Mouse (Mus musculus) lung, adult 2 months (tissue): ENCODE results near the gene Igfbp1. TPM values are rescaled to one million over a fixed set of nuclear protein-coding genes. Genes with fewer than 3 reads are reported as not detected.

Experiments
- DNase-seq: peaks from one replicate; pipeline ENCODE4 v3.0.0; 2022
- H3K4me1 ChIP-seq: fragments of 200-500 bp; 2 replicates; pipeline ENCODE4 v1.6.1; 2011; ENCODE audit warnings: low read length; ENCODE audit not compliant: control insufficient read depth, insufficient read depth
- H3K4me3 ChIP-seq: fragments of 200-500 bp; replicated peaks from 2 replicates; pipeline ENCODE3; 2011; ENCODE audit warnings: low read depth, mild to moderate bottlenecking, control low read depth, low read length; ENCODE audit errors: extremely low read depth
- CTCF ChIP-seq: fragments of 200-500 bp; IDR thresholded peaks from 2 replicates; pipeline ENCODE4 v1.5.1; 2011; ENCODE audit warnings: mild to moderate bottlenecking, low read length, control low read depth; ENCODE audit not compliant: insufficient read depth
- POLR2A ChIP-seq: fragments of 200-500 bp; IDR thresholded peaks from 2 replicates; pipeline ENCODE4 v1.6.1; 2011; ENCODE audit warnings: low read depth, mild to moderate bottlenecking, control low read depth, low read length, borderline replicate concordance; ENCODE audit errors: extremely low read depth
- WGBS: fragments of 180-500 bp; shearing (Covaris S2); methylation state at CpG from one replicate; pipeline ENCODE4 v1.1.7; 2018; 5-methylcytosine and 5-hydroxymethylcytosine counted together
- polyA plus RNA-seq: library from polyadenylated mRNA; depleted of rRNA; stranded (reverse); fragments of >200 nt; gene quantifications from 2 replicates; pipeline ENCODE4 v1.2.3, GENCODE M21; 2012

Igfbp1 gene
- polyA plus RNA-seq, 1 experiment, result 0.07 TPM

- 66% methylated on average over 2 of the region's 2 CpGs for WGBS
- no peaks in the 10 kb centered on the region; the same call in 1 of the 2 replicates for H3K4me1 ChIP-seq
Observed at GRCm38 (mm10) chr11:7226200-7226599, 28.6 kb downstream of the Igfbp1 start.

GRCm38 (mm10) chr11:7226810-7227550 is 29.4 kb downstream of the Igfbp1 start:
- DNase-seq, result no peak
- 65% methylated on average over 7 of the region's 7 CpGs for WGBS
- Histone ChIP-seq H3K4me3 (no peak overlapping the region), H3K4me1 (no peaks in the 10 kb centered on the region; the same call in 1 of the 2 replicates)
- TF ChIP-seq POLR2A (no peak), CTCF (no peak)

More at GRCm38 (mm10) chr11:7226200-7226599, 28.6 kb downstream of the Igfbp1 start:
- TF ChIP-seq CTCF, result no peak
- TF ChIP-seq POLR2A, result no peak
- no peak for DNase-seq
- H3K4me3 ChIP-seq, result no peak overlapping the region

GRCm38 (mm10) chr11:7228107-7228506 is 30.5 kb downstream of the Igfbp1 start:
- WGBS, result 67% methylated on average over 4 of the region's 4 CpGs
- no peak for DNase-seq
- Histone ChIP-seq H3K4me3 (no peak overlapping the region), H3K4me1 (no peaks in the 10 kb centered on the region; the same call in 1 of the 2 replicates)
- TF ChIP-seq CTCF, result no peak
- TF ChIP-seq POLR2A, result no peak

GRCm38 (mm10) chr11:7230000-7230399 is 32.4 kb downstream of the Igfbp1 start:
- TF ChIP-seq POLR2A (no peak), CTCF (no peak)
- DNase-seq, result no peak
- no peaks in the 10 kb centered on the region; the same call in 1 of the 2 replicates for H3K4me1 ChIP-seq
- H3K4me3 ChIP-seq, result no peak overlapping the region
- WGBS, result 63% methylated on average over 4 of the region's 4 CpGs

GRCm38 (mm10) chr11:7231958-7232357 is 34.4 kb downstream of the Igfbp1 start:
- Histone ChIP-seq H3K4me3 (no peak overlapping the region), H3K4me1 (no peaks in the 10 kb centered on the region; the same call in 1 of the 2 replicates)
- TF ChIP-seq POLR2A (no peak), CTCF (no peak)
- no peak for DNase-seq
- 93% methylated on average over 4 of the region's 4 CpGs for WGBS

GRCm38 (mm10) chr11:7233333-7233732 is 35.8 kb downstream of the Igfbp1 start:
- no peak for DNase-seq

GRCm38 (mm10) chr11:7234436-7234835 is 36.9 kb downstream of the Igfbp1 start:
- no peak overlapping the region for H3K4me3 ChIP-seq
- TF ChIP-seq CTCF (no peak), POLR2A (no peak)
- no peak for DNase-seq
- 86% methylated on average over 1 of the region's 1 CpGs for WGBS
- no peaks in the 10 kb centered on the region for H3K4me1 ChIP-seq

More at GRCm38 (mm10) chr11:7233333-7233732, 35.8 kb downstream of the Igfbp1 start:
- no peak for TF ChIP-seq CTCF
- no peak for TF ChIP-seq POLR2A
- H3K4me1 ChIP-seq, result no peaks in the 10 kb centered on the region
- H3K4me3 ChIP-seq, result no peak overlapping the region
- 69% methylated on average over 2 of the region's 2 CpGs for WGBS

GRCm38 (mm10) chr11:7234981-7235609 is 37.5 kb downstream of the Igfbp1 start:
- no peak for DNase-seq
- Histone ChIP-seq H3K4me3 (no peak overlapping the region), H3K4me1 (no peaks in the 10 kb centered on the region)
- TF ChIP-seq POLR2A (no peak), CTCF (no peak)
- WGBS, result 54% methylated on average over 3 of the region's 3 CpGs

GRCm38 (mm10) chr11:7236751-7237150 is 39.2 kb downstream of the Igfbp1 start:
- 78% methylated on average over 2 of the region's 2 CpGs for WGBS
- Histone ChIP-seq H3K4me1 (no peaks in the 10 kb centered on the region), H3K4me3 (no peak overlapping the region)
- DNase-seq, result no peak
- TF ChIP-seq POLR2A, result no peak
- TF ChIP-seq CTCF, result no peak
